Comparison of ENCODE assay signal across 9 mouse cellular contexts in the genomic region with DNA sequence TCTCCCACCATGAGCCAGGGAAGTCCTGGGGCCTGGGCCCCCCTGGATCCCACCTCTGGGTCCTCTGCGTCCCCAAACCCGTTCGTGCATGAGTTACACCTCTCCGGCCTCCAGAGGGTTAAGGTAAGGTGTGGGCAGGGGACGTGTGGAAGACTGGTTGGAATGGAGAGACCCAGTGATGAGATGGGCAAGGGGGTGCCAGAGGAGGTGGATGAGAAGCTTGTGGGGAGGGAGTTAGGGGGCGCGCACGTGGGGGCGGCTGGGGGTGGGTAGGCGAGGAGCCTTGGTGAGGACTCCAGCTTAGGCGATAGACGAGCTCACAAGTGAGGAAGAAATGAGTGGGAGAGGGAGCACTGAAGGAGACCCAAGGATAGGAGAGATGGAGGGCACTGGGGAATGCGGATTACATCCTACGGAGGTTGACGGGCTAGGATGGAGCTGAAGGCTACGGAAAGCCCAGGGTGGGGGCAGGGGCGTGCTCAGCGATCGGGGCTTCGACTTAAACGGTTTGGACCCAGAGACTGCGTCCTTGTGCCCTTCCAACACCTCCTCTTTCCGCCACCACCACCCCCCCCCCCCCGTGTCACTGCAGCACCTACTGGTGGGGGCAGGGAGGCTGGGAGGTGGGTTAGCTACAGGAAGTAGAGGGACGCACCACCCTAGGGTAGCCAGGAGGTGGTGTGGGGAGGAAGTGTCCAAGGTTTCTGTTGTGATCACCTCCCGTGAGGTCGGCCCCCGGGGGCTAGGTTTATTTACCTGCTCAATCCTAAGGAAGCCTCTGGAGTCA. TPM values are rescaled to one million over a fixed set of nuclear protein-coding genes. Genes with fewer than 3 reads are reported as not detected.
DNase-seq lines count a peak whose midpoint lies in the region; ATAC-seq and TF ChIP-seq lines count a peak whose summit lies in the region.
"Had no signal": no experiment of that assay in that cellular context is flagged by ENCODE, and none has a peak within 500 bp of the region (broad histone marks: within the 10 kb centered on the region; RNA-seq: fewer than 3 reads in every experiment).

No protein-coding gene starts in this region.

- peak; percentile 47 for DNase-seq in right cerebral cortex, adult 18-20 months
- DNase-seq in right cerebral cortex, postnatal 36 days (ENCODE audit: low spot score in 2 of 2) = no peak
- peak; percentile 39 for DNase-seq in kidney, postnatal 10 days
- DNase-seq in urinary bladder, postnatal 4 days (ENCODE audit: low spot score in 2 of 2) = no peak

- under 1% methylated on average over 26 of the region's 28 CpGs for WGBS in forebrain, embryonic 16.5 days
- 1% methylated on average over 28 of the region's 28 CpGs for WGBS in small intestine, adult 2 months

- no peak for TF ChIP-seq CTCF in small intestine, adult 2 months (IDR thresholded peaks at IDR 0.05; ENCODE audit: extremely low read depth, insufficient read length, insufficient replicate concordance, low read depth, low read length)

- H3K4me3 ChIP-seq in brown adipose tissue, adult 24 weeks (ENCODE audit: insufficient read depth, low read depth, low read length) = peak overlapping the region; percentile 100
- H3K4me3 ChIP-seq in forebrain, embryonic 16.5 days (replicated peaks; ENCODE audit: low read length) = peak overlapping the region; percentile 95
- peak overlapping the region; percentile 97 for H3K4me3 ChIP-seq in small intestine, adult 2 months (ENCODE audit: low read depth, low read length)

- H3K4me1 ChIP-seq in brown adipose tissue, adult 24 weeks (ENCODE audit: control insufficient read depth, insufficient read depth, insufficient read length, low read length) = no peaks in the 10 kb centered on the region
- peaks cover 13% of the 10 kb centered on the region for H3K4me1 ChIP-seq in forebrain, embryonic 16.5 days (replicated peaks; ENCODE audit: control insufficient read depth, insufficient read depth, low read length)
- H3K4me1 ChIP-seq in small intestine, adult 2 months (ENCODE audit: control insufficient read depth, insufficient read depth, insufficient read length, low read length) = peaks cover 12% of the 10 kb centered on the region

- ATAC-seq in forebrain, embryonic 16.5 days = peak; percentile 49
- peak; percentile 29 for ATAC-seq in megakaryocyte-erythroid progenitor cell, adult 5-6 weeks (replicated peaks; ENCODE audit: low FRiP score, low TSS enrichment, poor library complexity, severe bottlenecking)

- H3K27ac ChIP-seq in brown adipose tissue, adult 24 weeks (replicated peaks; ENCODE audit: low read depth, low read length) = no peak overlapping the region
- H3K27ac ChIP-seq in forebrain, embryonic 16.5 days (ENCODE audit: low read length) = peak overlapping the region; percentile 95
- no peak overlapping the region for H3K27ac ChIP-seq in small intestine, adult 2 months (ENCODE audit: insufficient read depth, low read depth, low read length)

- peaks cover 3% of the 10 kb centered on the region; the same call in 1 of the 2 replicates for H3K36me3 ChIP-seq in forebrain, embryonic 16.5 days (ENCODE audit: control insufficient read depth, insufficient read depth)
- peaks cover 1% of the 10 kb centered on the region; the same call in 1 of the 2 replicates for H3K36me3 ChIP-seq in small intestine, adult 2 months (ENCODE audit: control insufficient read depth, insufficient read depth, low read length)

- H3K27me3 ChIP-seq in forebrain, embryonic 16.5 days (replicated peaks; ENCODE audit: control insufficient read depth, insufficient read depth, low read length) = no peaks in the 10 kb centered on the region
- H3K27me3 ChIP-seq in small intestine, adult 2 months (ENCODE audit: control insufficient read depth, insufficient read depth, low read length) = no peaks in the 10 kb centered on the region

- peak overlapping the region; percentile 94 for H3K9ac ChIP-seq in forebrain, embryonic 16.5 days (replicated peaks; ENCODE audit: low read depth, low read length)

- no peaks in the 10 kb centered on the region for H3K9me3 ChIP-seq in forebrain, embryonic 16.5 days (ENCODE audit: control insufficient read depth, low read length)

- peak overlapping the region; percentile 90 for H3K4me2 ChIP-seq in forebrain, embryonic 16.5 days (ENCODE audit: low read length)

- no peak; the same call in 1 of the 2 replicates for TF ChIP-seq POLR2A in small intestine, adult 2 months (IDR thresholded peaks at IDR 0.05; ENCODE audit: low read depth, low read length)

RNA-seq across cellular contexts. Expression of a gene that starts 0.9 kb away (rescaled TPM):
- 1.3 and 2.0 TPM in 2 replicates for polyA plus RNA-seq in brown adipose tissue, adult 24 weeks (2012; ENCODE audit: insufficient read depth, insufficient read length, missing spikeins)
- polyA plus RNA-seq in forebrain, embryonic 16.5 days (2015; fragmentation: Nextera tagmentation; extraction: Ambion mirVana) = 13.3 and 15.9 TPM in 2 replicates
- total RNA-seq in megakaryocyte-erythroid progenitor cell, adult 5-6 weeks (2014; fragmentation: Nextera tagmentation) = 2.4 and 3.4 TPM in 2 replicates
- total RNA-seq in megakaryocyte-erythroid progenitor cell, adult 5-6 weeks (2017) = 8.5 TPM in 1 of 2 replicates, not detected in the other
- 28.5 and 38.7 TPM in 2 replicates for polyA plus RNA-seq in small intestine, adult 2 months (2012; rRNA removed)

RNA-seq across cellular contexts. Expression of a gene that starts 19.0 kb away (rescaled TPM):
- polyA plus RNA-seq in brown adipose tissue, adult 24 weeks (2012; ENCODE audit: insufficient read depth, insufficient read length, missing spikeins) = not detected in 2 replicates
- not detected in 2 replicates for polyA plus RNA-seq in forebrain, embryonic 16.5 days (2015; fragmentation: Nextera tagmentation; extraction: Ambion mirVana)
- total RNA-seq in megakaryocyte-erythroid progenitor cell, adult 5-6 weeks (2014; fragmentation: Nextera tagmentation) = not detected in 2 replicates
- total RNA-seq in megakaryocyte-erythroid progenitor cell, adult 5-6 weeks (2017) = 0.42 TPM in 1 of 2 replicates, not detected in the other
- polyA plus RNA-seq in small intestine, adult 2 months (2012; rRNA removed) = not detected in 2 replicates

RNA-seq across cellular contexts. Expression of a gene that starts 21.6 kb away (rescaled TPM):
- 166 and 235 TPM in 2 replicates for polyA plus RNA-seq in brown adipose tissue, adult 24 weeks (2012; ENCODE audit: insufficient read depth, insufficient read length, missing spikeins)
- polyA plus RNA-seq in forebrain, embryonic 16.5 days (2015; fragmentation: Nextera tagmentation; extraction: Ambion mirVana) = 157 and 169 TPM in 2 replicates
- 165 and 205 TPM in 2 replicates for total RNA-seq in megakaryocyte-erythroid progenitor cell, adult 5-6 weeks (2014; fragmentation: Nextera tagmentation)
- 238 and 272 TPM in 2 replicates for total RNA-seq in megakaryocyte-erythroid progenitor cell, adult 5-6 weeks (2017)
- 19.4 and 20.3 TPM in 2 replicates for polyA plus RNA-seq in small intestine, adult 2 months (2012; rRNA removed)

RNA-seq across cellular contexts. Expression of a gene that starts 25.5 kb away (rescaled TPM):
- 10.4 and 10.8 TPM in 2 replicates for polyA plus RNA-seq in brown adipose tissue, adult 24 weeks (2012; ENCODE audit: insufficient read depth, insufficient read length, missing spikeins)
- polyA plus RNA-seq in forebrain, embryonic 16.5 days (2015; fragmentation: Nextera tagmentation; extraction: Ambion mirVana) = 18.5 and 20.1 TPM in 2 replicates
- 44.5 and 62.2 TPM in 2 replicates for total RNA-seq in megakaryocyte-erythroid progenitor cell, adult 5-6 weeks (2014; fragmentation: Nextera tagmentation)
- 41.3 and 53.0 TPM in 2 replicates for total RNA-seq in megakaryocyte-erythroid progenitor cell, adult 5-6 weeks (2017)
- polyA plus RNA-seq in small intestine, adult 2 months (2012; rRNA removed) = 7.6 and 17.6 TPM in 2 replicates

RNA-seq across cellular contexts. Expression of a gene that starts 26.0 kb away (rescaled TPM):
- polyA plus RNA-seq in brown adipose tissue, adult 24 weeks (2012; ENCODE audit: insufficient read depth, insufficient read length, missing spikeins) = not detected in 2 replicates
- not detected in 2 replicates for polyA plus RNA-seq in forebrain, embryonic 16.5 days (2015; fragmentation: Nextera tagmentation; extraction: Ambion mirVana)
- total RNA-seq in megakaryocyte-erythroid progenitor cell, adult 5-6 weeks (2014; fragmentation: Nextera tagmentation) = 0.74 and 2.5 TPM in 2 replicates
- total RNA-seq in megakaryocyte-erythroid progenitor cell, adult 5-6 weeks (2017) = 1.6 TPM in 1 of 2 replicates, not detected in the other
- not detected in 2 replicates for polyA plus RNA-seq in small intestine, adult 2 months (2012; rRNA removed)
- polyA plus RNA-seq: gonadal fat pad, adult 2 months had no signal

Comparison
In these comparisons a context has a peak if more than half of its experiments do, and no peak if none do; other contexts are left out.
1. DNase-seq: peak in right cerebral cortex, adult 18-20 months (single experiment) and kidney, postnatal 10 days (single experiment); none in right cerebral cortex, postnatal 36 days (0 of 2) and urinary bladder, postnatal 4 days (0 of 2).
2. Peak in every context shown above with its lines, with median percentiles within 50 percentile points of each other: H3K4me3 ChIP-seq.